Mouse (Mus musculus) layer of hippocampus, adult 2 months (tissue): Measurements from ENCODE around the gene Sdhaf1. TPM values are rescaled to one million over a fixed set of nuclear protein-coding genes. Genes with fewer than 3 reads are reported as not detected.
A peak's percentile ranks its signal among the peaks of the same experiment; 100 is the strongest.

Source experiments
- DNase-seq, 2 experiments: peaks; one replicate each; pipeline ENCODE4 v3.0.0; 2022; ENCODE audit warnings: low spot score in 2 of 2
- H3K27ac ChIP-seq: fragments of 200-600 bp; 2 replicates; pipeline ENCODE4 v1.8.1; 2022
- H3K4me3 ChIP-seq: fragments of 200-600 bp; 2 replicates; pipeline ENCODE4 v1.8.1; 2022; ENCODE audit warnings: mild to moderate bottlenecking
- CTCF ChIP-seq: fragments of 200-600 bp; conservative IDR thresholded peaks from 2 replicates; pipeline ENCODE4 v1.8.1; 2022; ENCODE audit warnings: antibody characterized with exemption, mild to moderate bottlenecking, moderate library complexity
- long read RNA-seq, 2 experiments: library from polyadenylated mRNA; stranded (forward); transcript quantifications; one replicate each; pipeline ENCODE4 v2.0.0; 2021; ENCODE audit warnings: borderline mapping rate in 2 of 2
- total RNA-seq, 2 experiments: library from RNA; stranded (reverse); gene quantifications; 2 replicates each; pipeline ENCODE4 v1.2.3; 2021

Gene Sdhaf1
- total RNA-seq, result 1 to 10 TPM; 6.7 to 7.3 TPM
- long read RNA-seq, experiment 1, transcript Sdhaf1-201 (1 exons, 2,490 nt), result major isoform, 9 of 9 reads
- long read RNA-seq, experiment 1, partial matches to known transcripts, result 0 of 9 reads
- long read RNA-seq, experiment 1, other reads (novel, unspliced or antisense), result 0 of 9 reads
- long read RNA-seq, experiment 2, transcript Sdhaf1-201 (1 exons, 2,490 nt), result major isoform, 26 of 26 reads
- long read RNA-seq, experiment 2, partial matches to known transcripts, result 0 of 26 reads
- long read RNA-seq, experiment 2, other reads (novel, unspliced or antisense), result 0 of 26 reads

DNA sequence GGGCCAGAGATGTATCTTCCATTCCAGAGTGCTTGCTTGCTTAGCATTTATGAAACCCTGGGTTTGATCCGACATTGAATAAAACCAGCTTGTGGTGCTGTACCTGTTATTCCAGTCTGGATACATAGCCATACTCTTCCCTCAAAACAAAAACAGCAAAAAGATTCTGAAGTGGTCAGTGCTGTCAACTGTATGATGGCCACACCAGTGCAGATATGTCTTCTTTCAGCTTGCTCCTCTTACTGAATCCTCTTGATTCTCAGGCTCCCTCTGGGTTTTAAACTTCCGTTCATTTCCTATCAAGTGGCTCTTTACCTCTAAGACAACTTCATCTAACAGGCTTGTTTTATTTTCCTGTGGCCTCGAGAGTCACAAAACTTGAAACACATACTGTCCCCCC, at the start of gene Sdhaf1:
Gene Sdhaf1 (minus strand): TSS at position 101 of the 400 bp plus-strand sequence.
- no peak for DNase-seq
- TF ChIP-seq CTCF, result no peak
- peak within 1 kb of the TSS; percentile 96 for H3K27ac ChIP-seq
- peak within 1 kb of the TSS; percentile 91 for H3K4me3 ChIP-seq

GRCm38 (mm10) chr7:30367466-30367865, 43.8 kb upstream of the Sdhaf1 start:
- TF ChIP-seq CTCF, result no peak
- no peak for DNase-seq
- H3K4me3 ChIP-seq, result no peak overlapping the region

GRCm38 (mm10) chr7:30363344-30363738, 39.6 kb upstream of the Sdhaf1 start:
- DNase-seq, result no peak
- no peak for TF ChIP-seq CTCF
- peak overlapping the region; percentile 89 for H3K27ac ChIP-seq
- peak overlapping the region; percentile 75 for H3K4me3 ChIP-seq

More at GRCm38 (mm10) chr7:30367466-30367865, 43.8 kb upstream of the Sdhaf1 start:
- H3K27ac ChIP-seq, result no peak overlapping the region

DNA sequence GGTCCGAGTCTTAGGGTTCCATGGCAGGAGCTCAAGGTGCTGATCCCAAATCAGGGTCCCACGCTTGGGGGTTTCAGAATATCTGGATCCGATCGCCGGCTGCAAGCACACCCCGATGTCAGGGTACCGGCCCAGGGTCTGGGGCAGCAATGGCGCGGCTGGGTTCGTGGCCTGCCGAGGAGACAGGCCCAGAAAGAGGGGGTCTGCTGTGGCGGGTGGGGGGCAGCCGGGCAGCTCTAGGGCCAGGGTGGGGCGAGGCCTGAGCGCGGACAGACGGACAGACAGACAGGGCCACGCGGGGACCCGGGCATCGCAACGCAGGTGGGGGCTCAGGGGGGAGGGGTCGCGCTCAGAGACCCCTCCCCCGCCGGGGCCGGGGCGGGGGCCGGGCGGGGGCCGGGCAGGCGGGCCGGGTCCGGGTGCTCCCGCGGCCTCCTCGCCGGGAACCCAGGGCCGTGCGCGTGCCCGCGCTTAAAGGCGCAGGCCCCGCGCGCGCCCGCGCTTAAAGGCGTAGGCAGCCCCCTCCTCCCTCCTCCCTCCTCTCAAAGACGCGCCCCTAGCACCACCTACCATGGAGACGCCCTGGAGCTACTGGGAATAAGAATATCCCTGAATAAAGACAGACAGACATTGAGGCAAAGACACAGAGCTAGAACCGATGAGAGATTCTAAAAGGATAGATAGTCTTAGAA, 39.1 kb upstream of the Sdhaf1 start, which contains the start of gene Lrfn3:
Gene Lrfn3 (minus strand): TSS at position 121 of the 692 bp plus-strand sequence.
- no peak for TF ChIP-seq CTCF
- DNase-seq, result peak; percentile 60 to 63
- H3K27ac ChIP-seq, result peak within 1 kb of the TSS; percentile 89
- H3K4me3 ChIP-seq, result peak within 1 kb of the TSS; percentile 75

- TF ChIP-seq CTCF, result no peak
- no peak overlapping the region for H3K4me3 ChIP-seq
- DNase-seq, result no peak
- H3K27ac ChIP-seq, result no peak overlapping the region
These were observed 36.3 kb upstream of the Sdhaf1 start for GRCm38 (mm10) chr7:30360028-30360427.

DNA sequence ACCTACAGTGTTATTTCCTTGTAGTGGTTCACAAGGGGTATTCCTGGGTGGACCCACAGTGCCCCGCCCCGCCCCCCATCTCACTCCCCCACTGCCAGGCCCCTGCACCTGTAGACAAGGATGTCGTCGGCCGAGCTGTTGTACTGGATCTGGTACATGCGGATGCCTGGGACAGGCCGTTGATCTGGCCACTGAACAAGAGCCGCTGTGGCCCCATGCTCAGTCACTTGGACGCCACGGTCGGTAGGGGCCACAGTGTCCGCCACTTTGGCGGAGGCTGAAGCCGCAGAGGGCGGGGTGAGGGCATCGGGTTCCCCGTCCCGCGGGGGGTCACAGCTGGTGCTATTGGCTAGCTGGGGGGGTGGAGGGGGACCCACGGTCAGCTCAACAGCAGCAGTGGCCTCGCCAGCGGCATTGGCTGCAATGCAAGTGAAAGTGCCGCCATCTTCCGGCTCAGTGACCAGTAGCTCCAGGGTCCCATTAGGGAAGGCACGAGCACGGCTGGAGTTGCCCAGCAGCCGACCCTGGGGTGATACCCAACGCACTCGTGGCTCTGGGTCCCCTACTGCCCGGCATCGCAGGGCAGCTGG, 35.7 kb upstream of the Sdhaf1 start:
- no peak overlapping the region for H3K27ac ChIP-seq
- DNase-seq, result no peak
- no peak overlapping the region for H3K4me3 ChIP-seq
- TF ChIP-seq CTCF, result no peak

GRCm38 (mm10) chr7:30358378-30359186, 34.9 kb upstream of the Sdhaf1 start:
- Histone ChIP-seq H3K27ac (no peak overlapping the region), H3K4me3 (no peak overlapping the region)
- TF ChIP-seq CTCF, result no peak
- no peak for DNase-seq

GRCm38 (mm10) chr7:30354059-30354458, 30.4 kb upstream of the Sdhaf1 start:
- no peak for TF ChIP-seq CTCF
- DNase-seq, result no peak
- Histone ChIP-seq H3K27ac (no peak overlapping the region), H3K4me3 (no peak overlapping the region)

GRCm38 (mm10) chr7:30353279-30353822, 29.7 kb upstream of the Sdhaf1 start:
- H3K27ac ChIP-seq, result no peak overlapping the region
- peak; percentile 69 to 80 for DNase-seq
- no peak overlapping the region for H3K4me3 ChIP-seq
- peak; percentile 90 for TF ChIP-seq CTCF

- DNase-seq, result peak; percentile 63 to 81
- H3K4me3 ChIP-seq, result peak overlapping the region; percentile 27; the same call in 1 of the 2 replicates
These were observed 24.1 kb upstream of the Sdhaf1 start for GRCm38 (mm10) chr7:30347828-30348227.

DNA sequence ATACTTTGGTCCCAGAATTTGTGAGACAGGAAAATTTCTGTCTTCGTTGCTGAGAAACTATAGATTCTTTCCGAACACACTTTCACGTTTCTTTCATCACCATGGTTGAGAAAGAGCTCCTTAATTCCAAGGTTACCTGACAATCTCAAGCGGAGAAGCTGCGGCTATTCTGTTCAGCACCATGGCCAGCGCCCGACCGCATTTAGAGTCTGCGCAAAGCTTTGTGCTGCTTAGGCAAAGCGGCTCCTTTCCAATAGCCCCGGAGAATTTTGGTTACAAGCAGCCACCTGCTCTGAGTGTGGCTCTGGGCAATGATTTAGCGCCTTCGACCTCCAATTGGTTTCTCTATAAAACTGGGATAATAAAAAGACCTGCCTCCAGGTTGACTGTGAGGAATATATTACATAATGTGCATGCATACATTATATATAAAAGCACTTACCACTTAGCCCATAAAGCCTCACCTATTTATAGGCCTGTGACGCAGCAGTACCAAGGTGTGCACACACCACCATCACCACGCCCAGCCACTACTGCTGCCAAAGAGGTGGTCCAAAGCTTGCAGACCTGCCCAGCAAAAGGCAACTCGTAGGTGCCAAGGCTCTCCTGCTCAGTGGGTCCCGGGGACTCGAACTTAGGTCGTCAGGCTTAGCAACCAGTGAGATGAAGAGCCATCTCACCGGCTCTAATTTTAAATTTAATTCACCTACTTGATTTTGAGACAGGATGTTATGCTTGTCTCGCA, 23.1 kb upstream of the Sdhaf1 start:
- DNase-seq, result no peak
- H3K4me3 ChIP-seq, result no peak overlapping the region
- no peak for TF ChIP-seq CTCF
- H3K27ac ChIP-seq, result no peak overlapping the region

More at GRCm38 (mm10) chr7:30347828-30348227, 24.1 kb upstream of the Sdhaf1 start:
- TF ChIP-seq CTCF, result peak; percentile 97
- peak overlapping the region; percentile 48; the same call in 1 of the 2 replicates for H3K27ac ChIP-seq
